Mouse (Mus musculus) C2C12 (cell line): ENCODE data around the gene Rundc3a.

Experiments
- CEBPB ChIP-seq: IDR thresholded peaks from one replicate; pipeline ENCODE4 v1.6.1; 2011; ENCODE audit warnings: low read depth, mild to moderate bottlenecking, control low read depth, moderate library complexity
- CTCF ChIP-seq: IDR thresholded peaks from one replicate; pipeline ENCODE4 v1.5.1; 2011; ENCODE audit not compliant: control insufficient read depth, insufficient read depth, insufficient read length
- FOSL1 ChIP-seq: IDR thresholded peaks from one replicate; pipeline ENCODE4 v1.8.0; 2011; ENCODE audit warnings: mild to moderate bottlenecking, low read length; ENCODE audit not compliant: poor library complexity, insufficient read depth, severe bottlenecking
- MYOG ChIP-seq: IDR thresholded peaks from one replicate; pipeline ENCODE4 v1.6.1; 2011; ENCODE audit not compliant: control insufficient read depth, insufficient read length; ENCODE audit errors: extremely low read depth
- USF1 ChIP-seq: IDR thresholded peaks from one replicate; pipeline ENCODE4 v1.6.1; 2011; ENCODE audit warnings: low read depth, mild to moderate bottlenecking, control low read depth, moderate library complexity

DNA sequence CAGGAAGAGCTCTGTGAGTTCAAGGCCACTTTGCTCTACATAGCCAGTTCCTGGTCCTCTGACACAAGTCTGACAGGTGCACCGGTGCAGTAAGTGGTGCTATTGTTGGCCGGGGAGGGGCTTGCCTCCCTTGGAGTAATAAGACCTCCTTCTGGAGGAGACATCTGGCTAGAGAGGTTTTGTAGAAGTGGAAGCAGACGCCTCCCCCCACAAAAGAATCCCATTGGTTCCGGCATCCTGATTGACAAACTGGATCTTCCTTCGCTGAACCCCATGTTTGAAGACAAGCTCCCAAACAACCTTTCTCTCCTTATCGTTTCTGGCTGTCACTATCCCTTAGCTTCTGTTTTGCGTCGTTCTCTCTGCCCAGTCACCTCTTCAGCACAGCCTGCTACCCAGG is 55.1 kb downstream of the Rundc3a start:
- TF ChIP-seq CEBPB (no peak), CTCF (no peak), MYOG (no peak), FOSL1 (no peak), USF1 (no peak)
